Comparison of ENCODE assay signal across 8 mouse cellular contexts in the genomic region with DNA sequence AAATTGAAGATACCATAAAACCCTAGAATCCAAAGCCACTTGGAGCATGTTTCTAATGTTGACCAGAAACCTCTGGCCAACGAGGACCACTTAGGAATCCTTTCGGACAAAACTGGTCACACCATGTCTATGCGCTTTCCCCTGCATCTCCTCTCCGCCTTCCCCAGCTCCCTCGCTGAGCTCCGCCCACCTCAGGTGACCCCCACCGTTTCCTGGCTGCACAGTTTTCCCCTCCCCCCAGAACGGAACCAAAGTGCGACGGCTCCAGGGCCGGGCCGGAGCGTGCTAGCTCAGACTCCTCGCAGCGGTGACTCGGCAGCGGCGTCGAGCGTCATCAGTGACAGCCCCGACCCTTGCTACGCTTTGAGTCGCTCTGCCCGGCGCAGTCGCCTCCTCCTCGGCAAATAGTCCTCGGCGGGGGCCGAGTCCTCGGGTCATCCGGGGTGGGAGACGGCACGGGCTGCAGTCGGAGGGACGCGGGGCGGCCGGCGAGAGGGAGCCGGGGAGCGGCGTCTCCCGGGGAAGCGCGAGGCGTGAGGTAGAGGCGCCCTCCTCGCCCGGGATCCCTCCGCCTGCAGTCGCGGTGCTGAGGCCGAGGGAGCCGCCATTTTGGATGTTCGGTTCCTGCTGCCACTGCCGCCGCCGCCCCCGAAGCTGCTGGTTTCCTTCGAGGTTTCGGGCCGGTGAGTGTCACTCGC. TPM values are rescaled to one million over a fixed set of nuclear protein-coding genes. Genes with fewer than 3 reads are reported as not detected.
DNase-seq lines count a peak whose midpoint lies in the region; ATAC-seq lines count a peak whose summit lies in the region.

A gene (plus strand): TSS at position 275 of the 698 bp plus-strand sequence.

- H3K9ac ChIP-seq in hindbrain, embryonic 11.5 days (ENCODE audit: low read depth, low read length) = peak within 1 kb of the TSS; percentile 98

- 0 out of 2 replicates have a peak, but pooled peaks cover 2% of the 10 kb centered on the region for H3K4me1 ChIP-seq in hindbrain, embryonic 11.5 days (replicated peaks; ENCODE audit: control insufficient read depth, insufficient read depth, low read length)

- DNase-seq in Muller cell, postnatal 12 days (ENCODE audit: inconsistent ontology term) = peak; percentile 99
- peak; percentile 98 for DNase-seq in cerebellum, adult 9-11 months
- DNase-seq in frontal cortex, adult 2 months (ENCODE audit: extremely low spot score in 1 of 2, low spot score in 1 of 2) = peak; percentile 93 to 98
- peak; percentile 97 for DNase-seq in hindbrain, embryonic 11.5 days (ENCODE audit: low spot score)
- peak; percentile 97 to 98 for DNase-seq in layer of hippocampus, postnatal 10 days (ENCODE audit: low spot score in 2 of 2)
- peak; percentile 98 for DNase-seq in lung, postnatal 10 days
- peak; percentile 97 for DNase-seq in ovary, postnatal 36 days (ENCODE audit: low spot score)
- peak; percentile 98 for DNase-seq in thymus, postnatal 25 days

- peak; percentile 100 for ATAC-seq in hindbrain, embryonic 11.5 days (ENCODE audit: low FRiP score)

- WGBS in hindbrain, embryonic 11.5 days = under 1% methylated on average over 64 of the region's 64 CpGs

- peak within 1 kb of the TSS; percentile 97 for H3K27ac ChIP-seq in hindbrain, embryonic 11.5 days (ENCODE audit: low read depth, low read length)

- H3K36me3 ChIP-seq in hindbrain, embryonic 11.5 days (ENCODE audit: control insufficient read depth, insufficient read depth, low read length) = no peaks in the 10 kb centered on the region

- no peaks in the 10 kb centered on the region for H3K9me3 ChIP-seq in hindbrain, embryonic 11.5 days (ENCODE audit: control insufficient read depth, low read length)

- H3K4me2 ChIP-seq in hindbrain, embryonic 11.5 days (replicated peaks; ENCODE audit: low read depth, low read length) = peak within 1 kb of the TSS; percentile 85

- H3K4me3 ChIP-seq in hindbrain, embryonic 11.5 days (ENCODE audit: low read depth, low read length) = peak within 1 kb of the TSS; percentile 93

- H3K27me3 ChIP-seq in hindbrain, embryonic 11.5 days (ENCODE audit: control insufficient read depth, insufficient read depth, low read length) = no peaks in the 10 kb centered on the region

RNA-seq across cellular contexts. Expression of the gene that starts here (rescaled TPM):
- polyA plus RNA-seq in frontal cortex, adult 2 months (2012; rRNA removed) = 64.4 and 70.2 TPM in 2 replicates
- 33.8 and 44.4 TPM in 2 replicates for polyA plus RNA-seq in hindbrain, embryonic 11.5 days (2014; fragmentation: Nextera tagmentation; extraction: Ambion mirVana)
- 10 to 100 TPM; 80.2 to 96.9 TPM for total RNA-seq in layer of hippocampus, postnatal 10 days (2021)

Comparison
In these comparisons a context has a peak if more than half of its experiments do, and no peak if none do; other contexts are left out.
1. Peak in every context shown above with its lines: DNase-seq, ATAC-seq, H3K4me3 ChIP-seq and H3K27ac ChIP-seq.